Mouse (Mus musculus) right cerebral cortex, postnatal 4 days (tissue): ENCODE results near the gene Mtif3.

ENCODE experiments used
- DNase-seq: peaks from one replicate; pipeline ENCODE4 v3.0.0-alpha.2; 2022

Mtif3 gene

GRCm38 (mm10) chr5:146914088-146914766 is 49.4 kb downstream of the Mtif3 start:
- peak; percentile 88 for DNase-seq

- DNase-seq = no peak
Measured at GRCm38 (mm10) chr5:146913355-146913754, 50.2 kb downstream of the Mtif3 start.

- no peak for DNase-seq
Measured at GRCm38 (mm10) chr5:146912206-146912605, 51.4 kb downstream of the Mtif3 start.

GRCm38 (mm10) chr5:146908629-146909028 is 55.0 kb downstream of the Mtif3 start:
- no peak for DNase-seq

GRCm38 (mm10) chr5:146907533-146907932 is 56.1 kb downstream of the Mtif3 start:
- no peak for DNase-seq

- peak; percentile 95 for DNase-seq
Measured at GRCm38 (mm10) chr5:146905486-146906172, 58.0 kb downstream of the Mtif3 start.

- DNase-seq = peak; percentile 85
Measured at GRCm38 (mm10) chr5:146904404-146904803, 59.2 kb downstream of the Mtif3 start.
